ENCODE assay signal across 17 mouse cellular contexts in the genomic region with DNA sequence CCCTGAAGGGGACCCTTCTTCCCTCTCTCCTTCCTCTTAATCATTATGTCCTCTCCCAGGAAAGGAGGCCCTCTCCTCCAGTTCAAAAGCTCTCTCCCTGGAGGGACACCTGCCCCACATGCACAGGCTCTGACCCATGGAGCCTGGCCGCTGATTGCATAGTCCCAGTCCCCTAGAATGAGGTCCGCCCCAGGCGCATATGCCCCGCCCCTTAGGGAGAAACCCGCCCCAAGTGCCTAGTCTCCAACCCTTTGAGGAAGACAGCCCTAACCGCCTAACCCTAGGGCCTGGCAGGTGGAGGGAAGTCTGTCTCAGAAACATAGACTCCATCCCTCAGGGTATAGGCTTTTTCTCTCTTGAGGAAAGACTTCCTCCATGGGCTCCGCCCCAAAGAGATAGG. TPM values are rescaled to one million over a fixed set of nuclear protein-coding genes. Genes with fewer than 3 reads are reported as not detected.
A peak's percentile ranks its signal among the peaks of the same experiment; 100 is the strongest.
DNase-seq lines count a peak whose midpoint lies in the region; ATAC-seq and TF ChIP-seq lines count a peak whose summit lies in the region.
"Had no signal": no experiment of that assay in that cellular context is flagged by ENCODE, and none has a peak within 500 bp of the region (broad histone marks: within the 10 kb centered on the region; RNA-seq: fewer than 3 reads in every experiment).

No protein-coding gene starts in this region.

- H3K27ac ChIP-seq in hindbrain, embryonic 13.5 days = no peak overlapping the region
- no peak overlapping the region for H3K27ac ChIP-seq in hindbrain, postnatal 0 days
- H3K27ac ChIP-seq in liver, postnatal 0 days (ENCODE audit: low read depth) = no peak overlapping the region
- no peak overlapping the region for H3K27ac ChIP-seq in liver, embryonic 12.5 days
- H3K27ac ChIP-seq: forebrain, embryonic 15.5 days; heart, embryonic 10.5 days; lung, embryonic 15.5 days had no signal

- H3K9ac ChIP-seq in hindbrain, embryonic 13.5 days = no peak overlapping the region
- H3K9ac ChIP-seq in hindbrain, postnatal 0 days (replicated peaks; ENCODE audit: low read length) = no peak overlapping the region
- H3K9ac ChIP-seq in liver, postnatal 0 days (replicated peaks) = no peak overlapping the region
- no peak overlapping the region for H3K9ac ChIP-seq in liver, embryonic 12.5 days
- H3K9ac ChIP-seq: lung, embryonic 15.5 days had no signal

- H3K27me3 ChIP-seq in hindbrain, embryonic 13.5 days = peaks cover 82% of the 10 kb centered on the region
- peaks cover 29% of the 10 kb centered on the region for H3K27me3 ChIP-seq in hindbrain, postnatal 0 days (ENCODE audit: insufficient read depth, low read length)
- H3K27me3 ChIP-seq in liver, postnatal 0 days (ENCODE audit: insufficient read depth, low read length) = peaks cover 83% of the 10 kb centered on the region
- peaks cover 100% of the 10 kb centered on the region for H3K27me3 ChIP-seq in liver, embryonic 12.5 days (replicated peaks)

- H3K9me3 ChIP-seq in hindbrain, embryonic 13.5 days = no peaks in the 10 kb centered on the region
- no peaks in the 10 kb centered on the region for H3K9me3 ChIP-seq in hindbrain, postnatal 0 days (ENCODE audit: low read length)
- no peaks in the 10 kb centered on the region for H3K9me3 ChIP-seq in liver, postnatal 0 days (ENCODE audit: low read length)
- H3K9me3 ChIP-seq in liver, embryonic 12.5 days (replicated peaks) = no peaks in the 10 kb centered on the region
- H3K9me3 ChIP-seq: forebrain, embryonic 15.5 days; heart, embryonic 10.5 days; lung, embryonic 15.5 days had no signal

- DNase-seq in hindbrain, postnatal 0 days (ENCODE audit: low spot score) = no peak
- DNase-seq in liver, postnatal 0 days = peak; percentile 39
- DNase-seq in ZHBTc4 (ENCODE audit: low read depth, low spot score) = peak; percentile 73
- DNase-seq in urinary bladder, adult 2 months (ENCODE audit: low spot score) = no peak
- no peak for DNase-seq in spleen, postnatal 4 days (ENCODE audit: low spot score in 2 of 2)
- DNase-seq: gastrocnemius, postnatal 36 days had no signal

- no peaks in the 10 kb centered on the region for H3K36me3 ChIP-seq in hindbrain, embryonic 13.5 days
- no peaks in the 10 kb centered on the region for H3K36me3 ChIP-seq in hindbrain, postnatal 0 days (ENCODE audit: insufficient read depth, low read length)
- H3K36me3 ChIP-seq in liver, postnatal 0 days (replicated peaks; ENCODE audit: insufficient read depth, low read length) = no peaks in the 10 kb centered on the region
- no peaks in the 10 kb centered on the region for H3K36me3 ChIP-seq in liver, embryonic 12.5 days
- H3K36me3 ChIP-seq: forebrain, embryonic 15.5 days; heart, embryonic 10.5 days; lung, embryonic 15.5 days had no signal

- no peak overlapping the region for H3K4me3 ChIP-seq in hindbrain, embryonic 13.5 days
- H3K4me3 ChIP-seq in hindbrain, postnatal 0 days (ENCODE audit: low read length) = no peak overlapping the region
- no peak overlapping the region for H3K4me3 ChIP-seq in liver, postnatal 0 days (ENCODE audit: low read depth, low read length)
- H3K4me3 ChIP-seq in liver, embryonic 12.5 days = no peak overlapping the region

- TF ChIP-seq CTCF in hindbrain, postnatal 0 days (IDR thresholded peaks at IDR 0.05; ENCODE audit: low read depth) = no peak
- TF ChIP-seq CTCF in liver, postnatal 0 days (IDR thresholded peaks at IDR 0.05; ENCODE audit: low read depth) = no peak

- no peak for TF ChIP-seq EP300 in liver, postnatal 0 days (IDR thresholded peaks at IDR 0.05; ENCODE audit: low read depth)

- H3K4me2 ChIP-seq in hindbrain, embryonic 13.5 days = no peak overlapping the region
- H3K4me2 ChIP-seq in hindbrain, postnatal 0 days (ENCODE audit: low read depth, low read length) = no peak overlapping the region
- H3K4me2 ChIP-seq in liver, postnatal 0 days (ENCODE audit: low read depth, low read length) = no peak overlapping the region
- no peak overlapping the region for H3K4me2 ChIP-seq in liver, embryonic 12.5 days

- 6% methylated on average over 7 of the region's 7 CpGs for WGBS in hindbrain, embryonic 13.5 days
- WGBS in hindbrain, postnatal 0 days = 15% methylated on average over 7 of the region's 7 CpGs
- WGBS in liver, postnatal 0 days (ENCODE audit: insufficient replicate concordance) = 8% methylated on average over 7 of the region's 7 CpGs
- WGBS in liver, embryonic 12.5 days (ENCODE audit: insufficient replicate concordance) = 6% methylated on average over 7 of the region's 7 CpGs

- H3K4me1 ChIP-seq in hindbrain, embryonic 13.5 days (replicated peaks) = peaks cover 63% of the 10 kb centered on the region
- H3K4me1 ChIP-seq in hindbrain, postnatal 0 days (ENCODE audit: insufficient read depth, low read length) = peaks cover 22% of the 10 kb centered on the region
- H3K4me1 ChIP-seq in liver, postnatal 0 days (ENCODE audit: insufficient read depth) = peaks cover 20% of the 10 kb centered on the region
- peaks cover 22% of the 10 kb centered on the region for H3K4me1 ChIP-seq in liver, embryonic 12.5 days

- peak; percentile 6; the same call in 1 of the 2 replicates for ATAC-seq in hindbrain, embryonic 13.5 days (ENCODE audit: low FRiP score)
- no peak for ATAC-seq in hindbrain, postnatal 0 days
- no peak for ATAC-seq in liver, postnatal 0 days
- ATAC-seq in liver, embryonic 12.5 days = no peak
- ATAC-seq in granulocyte monocyte progenitor cell, adult 5-6 weeks (replicated peaks; ENCODE audit: poor library complexity, severe bottlenecking) = peak; percentile 65

RNA-seq across cellular contexts. Expression of a gene that starts 4.0 kb away (rescaled TPM):
- 0.39 and 0.75 TPM in 2 replicates for polyA plus RNA-seq in hindbrain, embryonic 13.5 days (2015; fragmentation: Nextera tagmentation; extraction: Ambion mirVana)
- 2.0 and 4.5 TPM in 2 replicates for total RNA-seq in hindbrain, postnatal 0 days (2014; rRNA removed)
- polyA plus RNA-seq in hindbrain, postnatal 0 days (2015; fragmentation: Nextera tagmentation; extraction: Ambion mirVana) = 2.5 and 2.9 TPM in 2 replicates
- 0.02 TPM in 1 of 2 replicates, not detected in the other for polyA plus RNA-seq in liver, postnatal 0 days (2015; fragmentation: Nextera tagmentation; extraction: Ambion mirVana)
- 0.12 and 0.26 TPM in 2 replicates for polyA plus RNA-seq in liver, embryonic 12.5 days (2016; fragmentation: Nextera tagmentation; extraction: Ambion mirVana)
- total RNA-seq in granulocyte monocyte progenitor cell, adult 5-6 weeks (2014; fragmentation: Nextera tagmentation) = not detected in 2 replicates
- not detected in 2 replicates for total RNA-seq in granulocyte monocyte progenitor cell, adult 5-6 weeks (2017)
- 0.21 TPM in 2 replicates for polyA plus RNA-seq in urinary bladder, adult 2 months (2012; rRNA removed)
- total RNA-seq: heart, postnatal 25 days; megakaryocyte, adult 5-6 weeks; MEL had no signal
- polyA plus RNA-seq: intestine, embryonic 14.5 days; lung, embryonic 15.5 days had no signal

RNA-seq across cellular contexts. Expression of a gene that starts 14.5 kb away (rescaled TPM):
- polyA plus RNA-seq in hindbrain, embryonic 13.5 days (2015; fragmentation: Nextera tagmentation; extraction: Ambion mirVana) = 1.9 TPM in 2 replicates
- total RNA-seq in hindbrain, postnatal 0 days (2014; rRNA removed) = 0.25 TPM in 1 of 2 replicates, not detected in the other
- 0.19 and 0.37 TPM in 2 replicates for polyA plus RNA-seq in hindbrain, postnatal 0 days (2015; fragmentation: Nextera tagmentation; extraction: Ambion mirVana)
- 32.5 and 38.7 TPM in 2 replicates for polyA plus RNA-seq in liver, postnatal 0 days (2015; fragmentation: Nextera tagmentation; extraction: Ambion mirVana)
- 0.68 and 0.74 TPM in 2 replicates for polyA plus RNA-seq in liver, embryonic 12.5 days (2016; fragmentation: Nextera tagmentation; extraction: Ambion mirVana)
- 3.9 TPM in 1 of 2 replicates, not detected in the other for total RNA-seq in granulocyte monocyte progenitor cell, adult 5-6 weeks (2014; fragmentation: Nextera tagmentation)
- total RNA-seq in granulocyte monocyte progenitor cell, adult 5-6 weeks (2017) = not detected in 2 replicates
- polyA plus RNA-seq in urinary bladder, adult 2 months (2012; rRNA removed) = 1.8 and 2.5 TPM in 2 replicates
- total RNA-seq: megakaryocyte, adult 5-6 weeks had no signal

RNA-seq across cellular contexts. Expression of a gene that starts 33.4 kb away (rescaled TPM):
- polyA plus RNA-seq in hindbrain, embryonic 13.5 days (2015; fragmentation: Nextera tagmentation; extraction: Ambion mirVana) = 128 and 135 TPM in 2 replicates
- total RNA-seq in hindbrain, postnatal 0 days (2014; rRNA removed) = 429 and 473 TPM in 2 replicates
- polyA plus RNA-seq in hindbrain, postnatal 0 days (2015; fragmentation: Nextera tagmentation; extraction: Ambion mirVana) = 155 and 183 TPM in 2 replicates
- polyA plus RNA-seq in liver, postnatal 0 days (2015; fragmentation: Nextera tagmentation; extraction: Ambion mirVana) = not detected in 2 replicates
- not detected in 2 replicates for polyA plus RNA-seq in liver, embryonic 12.5 days (2016; fragmentation: Nextera tagmentation; extraction: Ambion mirVana)
- total RNA-seq in granulocyte monocyte progenitor cell, adult 5-6 weeks (2014; fragmentation: Nextera tagmentation) = not detected in 2 replicates
- not detected in 2 replicates for total RNA-seq in granulocyte monocyte progenitor cell, adult 5-6 weeks (2017)
- polyA plus RNA-seq in urinary bladder, adult 2 months (2012; rRNA removed) = 0.12 and 0.18 TPM in 2 replicates
- total RNA-seq: gastrocnemius, postnatal 36 days; liver, adult 2 months; megakaryocyte, adult 5-6 weeks; MEL had no signal
- polyA plus RNA-seq: liver, adult 2 months had no signal

RNA-seq across cellular contexts. Expression of a gene that starts 43.9 kb away (rescaled TPM):
- 32.6 and 36.4 TPM in 2 replicates for polyA plus RNA-seq in hindbrain, embryonic 13.5 days (2015; fragmentation: Nextera tagmentation; extraction: Ambion mirVana)
- 6.1 and 9.4 TPM in 2 replicates for total RNA-seq in hindbrain, postnatal 0 days (2014; rRNA removed)
- 48.5 and 50.2 TPM in 2 replicates for polyA plus RNA-seq in hindbrain, postnatal 0 days (2015; fragmentation: Nextera tagmentation; extraction: Ambion mirVana)
- polyA plus RNA-seq in liver, postnatal 0 days (2015; fragmentation: Nextera tagmentation; extraction: Ambion mirVana) = 13.5 and 14.9 TPM in 2 replicates
- polyA plus RNA-seq in liver, embryonic 12.5 days (2016; fragmentation: Nextera tagmentation; extraction: Ambion mirVana) = 30.9 and 33.0 TPM in 2 replicates
- total RNA-seq in granulocyte monocyte progenitor cell, adult 5-6 weeks (2014; fragmentation: Nextera tagmentation) = 37.0 and 64.5 TPM in 2 replicates
- 8.7 and 9.4 TPM in 2 replicates for total RNA-seq in granulocyte monocyte progenitor cell, adult 5-6 weeks (2017)
- polyA plus RNA-seq in urinary bladder, adult 2 months (2012; rRNA removed) = 18.0 and 25.1 TPM in 2 replicates

RNA-seq across cellular contexts. Expression of a gene that starts 44.6 kb away (rescaled TPM):
- 61.0 and 68.6 TPM in 2 replicates for polyA plus RNA-seq in hindbrain, embryonic 13.5 days (2015; fragmentation: Nextera tagmentation; extraction: Ambion mirVana)
- total RNA-seq in hindbrain, postnatal 0 days (2014; rRNA removed) = 15.1 and 15.4 TPM in 2 replicates
- polyA plus RNA-seq in hindbrain, postnatal 0 days (2015; fragmentation: Nextera tagmentation; extraction: Ambion mirVana) = 42.9 and 47.1 TPM in 2 replicates
- polyA plus RNA-seq in liver, postnatal 0 days (2015; fragmentation: Nextera tagmentation; extraction: Ambion mirVana) = 11.7 and 11.8 TPM in 2 replicates
- polyA plus RNA-seq in liver, embryonic 12.5 days (2016; fragmentation: Nextera tagmentation; extraction: Ambion mirVana) = 25.1 and 26.2 TPM in 2 replicates
- 18.4 and 22.6 TPM in 2 replicates for total RNA-seq in granulocyte monocyte progenitor cell, adult 5-6 weeks (2014; fragmentation: Nextera tagmentation)
- total RNA-seq in granulocyte monocyte progenitor cell, adult 5-6 weeks (2017) = 24.3 and 26.0 TPM in 2 replicates
- polyA plus RNA-seq in urinary bladder, adult 2 months (2012; rRNA removed) = 15.4 and 20.6 TPM in 2 replicates

Comparison
In these comparisons a context has a peak if more than half of its experiments do, and no peak if none do; other contexts are left out.
1. ATAC-seq: peak in hindbrain, embryonic 13.5 days (single experiment) and granulocyte monocyte progenitor cell, adult 5-6 weeks (single experiment); none in hindbrain, postnatal 0 days (single experiment), liver, postnatal 0 days (single experiment) and liver, embryonic 12.5 days (single experiment).
2. DNase-seq: peak in liver, postnatal 0 days (single experiment) and ZHBTc4 (single experiment); none in hindbrain, postnatal 0 days (single experiment), urinary bladder, adult 2 months (single experiment) and spleen, postnatal 4 days (0 of 2).
3. RNA of a gene that starts 33.4 kb away (polyA plus RNA-seq): 155 to 183 TPM in hindbrain, postnatal 0 days and 128 to 135 TPM in hindbrain, embryonic 13.5 days; 0.12 to 0.18 TPM in urinary bladder, adult 2 months, not detected in liver, embryonic 12.5 days and not detected in liver, postnatal 0 days; every median in the first group is over 100 times any median in the second.